Mouse (Mus musculus) hindbrain, embryonic 12.5 days (tissue): ENCODE measurements at regions not wholly inside any gene's neighbourhood (a gene's known extent, or its start where the extent isn't known, plus 50 kb on each side); places are given as distances from the start of the nearest gene placed in this dataset.

ENCODE experiments used
- ATAC-seq: fragments of 200-750 bp; cut with Nextera tagmentation; 2 replicates; pipeline ENCODE4 v1.8.0; 2017; ENCODE audit warnings: moderate TSS enrichment; ENCODE audit not compliant: low FRiP score
- H3K27ac ChIP-seq: fragments of 300-500 bp; sonication (generic); 2 replicates; pipeline ENCODE4 v1.5.1; 2016; ENCODE audit warnings: mild to moderate bottlenecking
- H3K27me3 ChIP-seq: fragments of 300-500 bp; sonication (generic); 2 replicates; pipeline ENCODE4 v1.6.1; 2016; ENCODE audit warnings: mild to moderate bottlenecking
- H3K36me3 ChIP-seq: fragments of 300-500 bp; sonication (generic); 2 replicates; pipeline ENCODE4 v1.6.1; 2016; ENCODE audit warnings: mild to moderate bottlenecking
- H3K4me1 ChIP-seq: fragments of 300-500 bp; sonication (generic); 2 replicates; pipeline ENCODE4 v1.6.1; 2016
- H3K4me2 ChIP-seq: fragments of 300-500 bp; sonication (generic); replicated peaks from 2 replicates; pipeline ENCODE4 v1.6.1; 2016; ENCODE audit warnings: mild to moderate bottlenecking
- H3K4me3 ChIP-seq: fragments of 300-500 bp; sonication (generic); 2 replicates; pipeline ENCODE4 v1.5.1; 2016; ENCODE audit warnings: mild to moderate bottlenecking
- H3K9ac ChIP-seq: fragments of 300-500 bp; sonication (generic); 2 replicates; pipeline ENCODE4 v1.6.1; 2016; ENCODE audit warnings: mild to moderate bottlenecking, moderate library complexity
- H3K9me3 ChIP-seq: fragments of 300-500 bp; sonication (generic); replicated peaks from 2 replicates; pipeline ENCODE4 v1.6.1; 2016; ENCODE audit warnings: mild to moderate bottlenecking
- WGBS: fragments of 180-500 bp; shearing (Covaris S2); methylation state at CpG from one replicate; pipeline ENCODE4 v1.1.7; 2016; 5-methylcytosine and 5-hydroxymethylcytosine counted together

- Histone ChIP-seq H3K27me3 (peaks cover 9% of the 10 kb centered on the region; the same call in 1 of the 2 replicates), H3K4me3 (no peak overlapping the region), H3K9ac (no peak overlapping the region), H3K4me1 (no peaks in the 10 kb centered on the region), H3K36me3 (no peaks in the 10 kb centered on the region), H3K9me3 (no peaks in the 10 kb centered on the region), H3K27ac (no peak overlapping the region), H3K4me2 (no peak overlapping the region)
- no peak for ATAC-seq
- 55% methylated on average over 8 of the region's 8 CpGs for WGBS
Measured at GRCm38 (mm10) chr7:70158531-70158930, 208.0 kb downstream of the Nr2f2 start.

- no peaks in the 10 kb centered on the region for H3K9me3 ChIP-seq
- no peak overlapping the region for H3K9ac ChIP-seq
- H3K27ac ChIP-seq, result no peak overlapping the region
- no peak for ATAC-seq
- H3K4me2 ChIP-seq, result no peak overlapping the region
- H3K4me1 ChIP-seq, result no peaks in the 10 kb centered on the region
- no peaks in the 10 kb centered on the region for H3K27me3 ChIP-seq
- 86% methylated on average over 4 of the region's 4 CpGs for WGBS
- H3K4me3 ChIP-seq, result no peak overlapping the region
- H3K36me3 ChIP-seq, result no peaks in the 10 kb centered on the region
Measured at GRCm38 (mm10) chr7:70144726-70145271, 221.7 kb downstream of the Nr2f2 start.

GRCm38 (mm10) chr7:70136837-70137236 lies 229.7 kb downstream of the Nr2f2 start:
- no peak overlapping the region for H3K9ac ChIP-seq
- no peaks in the 10 kb centered on the region; the same call in 1 of the 2 replicates for H3K27me3 ChIP-seq
- ATAC-seq, result no peak
- H3K27ac ChIP-seq, result no peak overlapping the region
- H3K4me1 ChIP-seq, result no peaks in the 10 kb centered on the region
- H3K36me3 ChIP-seq, result no peaks in the 10 kb centered on the region
- H3K9me3 ChIP-seq, result no peaks in the 10 kb centered on the region
- H3K4me3 ChIP-seq, result no peak overlapping the region
- WGBS, result 88% methylated on average over 5 of the region's 5 CpGs
- H3K4me2 ChIP-seq, result no peak overlapping the region

DNA sequence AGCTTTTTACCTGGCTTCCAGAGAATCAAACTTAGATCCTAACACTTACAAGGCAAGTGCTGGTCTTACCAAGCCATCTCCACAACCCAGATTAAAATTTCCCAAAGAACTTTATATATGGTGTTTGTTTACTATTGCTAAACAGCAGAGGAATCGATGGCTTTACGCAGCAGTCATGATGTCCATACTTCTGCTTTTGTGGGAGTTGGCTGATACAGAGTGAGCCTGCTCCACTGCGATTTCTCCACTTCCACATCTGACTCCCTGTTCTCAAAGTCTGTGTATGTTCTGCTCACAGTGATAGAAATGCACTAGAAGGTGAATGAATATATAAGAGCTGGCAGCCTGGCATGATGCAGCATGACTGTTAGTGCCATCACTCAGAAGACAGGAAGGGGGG lies 231.1 kb downstream of the Nr2f2 start:
- Histone ChIP-seq H3K27ac (no peak overlapping the region), H3K4me1 (no peaks in the 10 kb centered on the region; the same call in 1 of the 2 replicates), H3K4me3 (no peak overlapping the region), H3K27me3 (no peaks in the 10 kb centered on the region; the same call in none of the 2 replicates), H3K36me3 (no peaks in the 10 kb centered on the region), H3K9me3 (no peaks in the 10 kb centered on the region), H3K4me2 (no peak overlapping the region), H3K9ac (no peak overlapping the region)
- no peak for ATAC-seq
- WGBS, result 91% methylated on average over 3 of the region's 3 CpGs

DNA sequence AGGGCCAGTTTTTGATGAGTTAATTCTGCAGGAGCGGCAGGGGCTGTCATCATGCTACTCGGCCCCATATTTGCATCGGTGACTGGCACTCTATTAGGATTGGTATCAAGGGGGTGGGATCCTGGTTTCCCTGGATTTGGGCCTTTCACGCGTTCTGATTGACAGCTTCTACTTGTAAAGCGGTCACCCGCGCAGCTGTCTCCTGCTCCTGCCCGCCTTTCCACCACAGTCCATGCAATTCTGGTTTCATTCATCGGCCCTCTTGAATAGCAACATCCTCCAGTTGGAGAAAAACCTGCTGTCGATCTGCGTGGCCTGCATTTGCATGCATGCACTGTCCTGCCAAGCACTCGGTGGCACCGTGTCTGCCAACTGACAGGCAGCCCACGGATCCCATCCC lies 236.6 kb downstream of the Nr2f2 start:
- Histone ChIP-seq H3K9ac (no peak overlapping the region), H3K4me2 (peak overlapping the region; percentile 29), H3K4me3 (no peak overlapping the region), H3K27me3 (peaks cover 2% of the 10 kb centered on the region), H3K36me3 (no peaks in the 10 kb centered on the region), H3K4me1 (peaks cover 4% of the 10 kb centered on the region), H3K9me3 (no peaks in the 10 kb centered on the region), H3K27ac (0 out of 2 replicates have a peak overlapping the region, but pooled peaks have one; percentile 48)
- WGBS, result 32% methylated on average over 15 of the region's 15 CpGs
- peak; percentile 96 for ATAC-seq

- Histone ChIP-seq H3K27ac (no peak overlapping the region), H3K4me3 (no peak overlapping the region), H3K4me2 (no peak overlapping the region), H3K36me3 (no peaks in the 10 kb centered on the region), H3K9ac (no peak overlapping the region), H3K9me3 (no peaks in the 10 kb centered on the region), H3K27me3 (peaks cover 28% of the 10 kb centered on the region), H3K4me1 (peaks cover 14% of the 10 kb centered on the region)
- 57% methylated on average over 9 of the region's 9 CpGs for WGBS
- no peak for ATAC-seq
Measured at GRCm38 (mm10) chr7:70122818-70123217, 243.7 kb downstream of the Nr2f2 start.

DNA sequence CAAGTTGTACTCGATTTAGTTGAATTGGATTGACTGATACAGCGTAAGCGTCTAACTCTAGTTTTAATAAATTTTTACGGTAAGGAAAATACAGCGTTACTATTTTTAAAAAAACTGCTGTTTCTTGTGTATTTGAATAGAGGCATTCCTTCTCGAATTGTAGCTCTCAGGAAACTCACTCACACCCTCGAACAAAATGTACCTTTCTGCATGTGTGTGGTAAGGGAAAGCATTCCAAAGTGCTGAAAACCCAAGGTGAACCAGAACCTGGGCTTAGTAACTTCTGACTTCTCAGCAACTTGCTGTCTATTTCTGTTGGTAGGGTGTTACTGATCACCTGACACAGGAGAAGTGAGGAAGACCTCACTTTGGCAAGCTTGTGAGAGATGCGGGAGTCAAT lies 247.0 kb downstream of the Nr2f2 start:
- Histone ChIP-seq H3K9ac (no peak overlapping the region), H3K4me1 (peaks cover 14% of the 10 kb centered on the region), H3K4me2 (no peak overlapping the region), H3K27ac (no peak overlapping the region), H3K9me3 (no peaks in the 10 kb centered on the region), H3K4me3 (no peak overlapping the region), H3K27me3 (peaks cover 38% of the 10 kb centered on the region), H3K36me3 (no peaks in the 10 kb centered on the region)
- ATAC-seq, result no peak
- WGBS, result 83% methylated on average over 8 of the region's 8 CpGs

DNA sequence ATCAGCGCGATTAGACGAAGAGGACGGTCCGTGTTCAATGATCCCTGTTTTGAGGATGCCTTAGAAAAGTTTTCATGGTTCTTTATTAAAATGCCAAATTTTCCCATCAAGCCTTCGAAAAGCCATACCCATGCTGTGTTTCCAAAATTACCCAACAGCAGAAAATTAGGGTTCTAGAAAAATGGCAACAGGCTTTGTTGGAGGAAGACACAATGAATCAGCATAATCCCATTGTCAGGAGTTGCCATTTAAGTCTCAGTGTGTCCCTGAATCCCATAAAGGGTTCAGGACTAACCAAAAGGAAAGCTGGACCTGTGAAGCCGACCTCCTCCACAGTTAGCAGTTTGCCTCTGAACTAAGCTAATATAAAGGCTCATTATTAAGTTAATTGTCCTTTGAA lies 247.6 kb downstream of the Nr2f2 start:
- H3K4me2 ChIP-seq, result peak overlapping the region; percentile 78
- H3K4me3 ChIP-seq, result peak overlapping the region; percentile 32
- H3K9me3 ChIP-seq, result no peaks in the 10 kb centered on the region
- peaks cover 14% of the 10 kb centered on the region for H3K4me1 ChIP-seq
- WGBS, result 12% methylated on average over 7 of the region's 7 CpGs
- peaks cover 43% of the 10 kb centered on the region for H3K27me3 ChIP-seq
- peak overlapping the region; percentile 67; the same call in 1 of the 2 replicates for H3K27ac ChIP-seq
- peak overlapping the region; percentile 54 for H3K9ac ChIP-seq
- no peak for ATAC-seq
- no peaks in the 10 kb centered on the region for H3K36me3 ChIP-seq

- peaks cover 14% of the 10 kb centered on the region for H3K4me1 ChIP-seq
- WGBS, result 7% methylated on average over 21 of the region's 21 CpGs
Measured at GRCm38 (mm10) chr7:70117930-70118922, 248.3 kb downstream of the Nr2f2 start.

GRCm38 (mm10) chr7:70109013-70109412 lies 257.5 kb downstream of the Nr2f2 start:
- Histone ChIP-seq H3K27me3 (peaks cover 16% of the 10 kb centered on the region), H3K4me3 (no peak overlapping the region), H3K9me3 (no peaks in the 10 kb centered on the region), H3K4me1 (peaks cover 8% of the 10 kb centered on the region; the same call in 1 of the 2 replicates), H3K9ac (no peak overlapping the region), H3K27ac (no peak overlapping the region), H3K4me2 (no peak overlapping the region), H3K36me3 (no peaks in the 10 kb centered on the region)
- no peak for ATAC-seq
- 35% methylated on average over 8 of the region's 8 CpGs for WGBS

More at GRCm38 (mm10) chr7:70117930-70118922, 248.3 kb downstream of the Nr2f2 start:
- Histone ChIP-seq H3K4me2 (peak overlapping the region; percentile 78), H3K4me3 (peak overlapping the region; percentile 32), H3K9me3 (no peaks in the 10 kb centered on the region), H3K27ac (peak overlapping the region; percentile 67), H3K9ac (peak overlapping the region; percentile 54), H3K36me3 (no peaks in the 10 kb centered on the region), H3K27me3 (peaks cover 42% of the 10 kb centered on the region)
- peak; percentile 82 for ATAC-seq

DNA sequence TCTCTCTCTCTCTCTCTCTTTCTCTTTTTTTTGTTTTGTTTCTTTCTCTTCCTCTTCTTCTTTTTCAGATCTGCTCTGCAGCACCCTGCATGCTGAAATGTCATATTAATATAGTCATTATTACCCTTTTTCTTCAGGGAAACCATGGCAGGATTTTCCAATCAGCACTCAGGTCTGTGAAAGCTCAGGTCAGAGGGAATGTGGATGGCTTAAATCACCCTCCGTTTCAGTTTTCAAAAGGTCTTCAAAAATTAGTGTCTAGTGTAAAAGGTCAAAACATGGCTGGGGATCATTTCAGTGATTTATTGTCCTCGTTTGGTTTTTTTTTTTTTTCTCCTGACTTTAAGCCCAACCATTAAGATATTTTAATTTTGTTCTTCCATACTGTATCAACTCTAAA lies 261.5 kb downstream of the Nr2f2 start:
- Histone ChIP-seq H3K4me3 (no peak overlapping the region), H3K36me3 (no peaks in the 10 kb centered on the region), H3K27me3 (no peaks in the 10 kb centered on the region), H3K4me1 (peaks cover 8% of the 10 kb centered on the region; the same call in 1 of the 2 replicates), H3K4me2 (no peak overlapping the region), H3K9me3 (no peaks in the 10 kb centered on the region), H3K27ac (peak overlapping the region; percentile 77), H3K9ac (no peak overlapping the region)
- ATAC-seq, result no peak
- WGBS, result 23% methylated on average over 2 of the region's 2 CpGs

DNA sequence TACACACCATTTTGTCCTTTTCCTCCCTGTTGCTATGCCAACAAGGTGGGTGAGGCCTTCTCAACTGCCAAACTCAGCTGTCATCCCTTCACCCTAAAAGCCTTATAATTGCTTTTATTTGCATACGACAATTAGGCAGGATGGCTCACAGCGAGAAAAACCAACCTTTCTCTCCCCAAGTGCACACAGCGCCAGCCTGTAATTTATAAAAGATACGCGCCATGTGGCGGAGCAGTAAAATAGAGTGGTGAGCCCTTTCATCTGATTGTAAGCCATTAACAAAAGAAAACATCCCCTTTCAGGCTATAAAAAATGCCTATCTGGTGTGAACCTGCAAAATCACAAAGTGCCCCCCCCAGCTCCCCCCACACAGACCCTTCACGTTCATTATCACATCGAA lies 262.0 kb downstream of the Nr2f2 start:
- Histone ChIP-seq H3K27ac (peak overlapping the region; percentile 77), H3K9me3 (no peaks in the 10 kb centered on the region), H3K4me1 (peaks cover 8% of the 10 kb centered on the region; the same call in 1 of the 2 replicates), H3K4me3 (no peak overlapping the region), H3K4me2 (no peak overlapping the region), H3K36me3 (no peaks in the 10 kb centered on the region), H3K27me3 (no peaks in the 10 kb centered on the region), H3K9ac (no peak overlapping the region)
- 25% methylated on average over 8 of the region's 8 CpGs for WGBS
- peak; percentile 80 for ATAC-seq
